Mouse (Mus musculus) heart, adult 9 months (tissue): Measurements from ENCODE around the gene Ttc39b.

Experiments used
- DNase-seq, 2 experiments: peaks; one replicate each; pipeline ENCODE4 v3.0.0; 2022; ENCODE audit warnings: low spot score in 2 of 2

The Ttc39b gene

GRCm38 (mm10) chr4:83317826-83318348 lies 6.2 kb downstream of the Ttc39b start:
- no peak for DNase-seq

DNA sequence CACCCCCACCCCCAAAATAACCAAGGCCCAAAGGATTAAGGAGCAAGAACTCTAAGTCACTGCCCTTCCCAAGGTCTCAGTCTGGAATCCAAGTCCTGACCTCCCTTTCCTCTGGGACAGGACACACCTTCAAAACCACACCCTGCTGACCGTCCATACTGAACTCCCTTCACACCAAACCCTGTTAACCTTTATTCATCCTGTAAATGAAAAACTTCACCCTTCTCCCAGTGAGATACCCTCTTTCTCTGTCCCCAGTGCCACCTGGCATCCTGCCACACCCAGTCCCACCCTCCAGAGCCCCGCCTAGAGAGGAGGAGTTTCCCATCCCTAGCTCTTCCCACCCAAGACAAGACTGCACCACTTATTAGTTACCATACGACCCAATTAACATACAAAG lies 7.3 kb downstream of the Ttc39b start:
- DNase-seq = no peak

DNA sequence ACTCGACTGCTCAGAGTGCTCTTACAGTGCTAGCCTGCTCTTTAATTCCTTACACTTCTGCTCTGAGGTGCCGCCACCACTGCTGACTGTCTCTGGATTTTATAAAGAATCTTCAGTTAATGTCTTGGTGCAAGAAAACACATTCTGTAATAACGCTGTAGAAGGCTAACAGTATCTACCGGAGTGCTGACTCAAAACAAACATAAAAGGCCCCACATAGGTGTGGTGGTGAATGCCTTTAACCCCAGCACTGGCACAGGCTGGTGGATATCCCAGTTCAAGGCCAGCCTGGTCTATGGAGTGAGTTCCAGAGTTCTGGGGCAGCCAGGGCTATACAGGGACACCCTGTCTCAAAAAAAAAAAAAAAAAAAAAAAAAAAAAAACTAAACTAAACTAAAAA lies 8.1 kb downstream of the Ttc39b start:
- DNase-seq = no peak

GRCm38 (mm10) chr4:83314922-83315881 lies 8.9 kb downstream of the Ttc39b start:
- DNase-seq = peak; percentile 53

DNA sequence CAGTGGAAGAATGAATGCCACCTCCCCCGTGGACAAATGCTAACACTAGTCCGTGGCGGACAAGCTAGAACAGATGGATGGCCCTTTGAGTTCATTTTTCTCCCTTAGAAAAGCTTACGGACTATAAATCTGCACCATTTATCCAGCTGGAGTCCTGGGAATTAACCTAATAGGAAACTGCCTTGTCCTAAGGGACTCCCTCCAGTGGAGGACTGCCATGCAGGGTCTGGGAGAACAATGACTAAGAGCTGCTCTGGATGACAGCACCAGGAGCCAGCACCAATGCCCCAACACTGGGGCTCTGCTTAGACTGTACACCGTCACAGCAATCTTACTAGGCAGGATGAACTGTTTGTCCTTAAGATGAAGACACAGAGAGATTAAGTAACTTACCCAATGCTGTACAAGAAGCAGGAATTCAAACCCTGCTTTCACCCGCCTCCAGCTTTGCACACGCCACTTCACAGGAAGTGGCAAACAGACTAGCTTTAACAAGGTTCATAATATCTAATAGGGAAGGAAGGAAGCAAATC lies 9.7 kb downstream of the Ttc39b start:
- no peak for DNase-seq

- DNase-seq = no peak
Measured at GRCm38 (mm10) chr4:83312336-83312735, 11.7 kb downstream of the Ttc39b start.

- no peak for DNase-seq
Measured at GRCm38 (mm10) chr4:83311481-83311880, 12.6 kb downstream of the Ttc39b start.

- no peak for DNase-seq
Measured at GRCm38 (mm10) chr4:83310990-83311389, 13.1 kb downstream of the Ttc39b start.

DNA sequence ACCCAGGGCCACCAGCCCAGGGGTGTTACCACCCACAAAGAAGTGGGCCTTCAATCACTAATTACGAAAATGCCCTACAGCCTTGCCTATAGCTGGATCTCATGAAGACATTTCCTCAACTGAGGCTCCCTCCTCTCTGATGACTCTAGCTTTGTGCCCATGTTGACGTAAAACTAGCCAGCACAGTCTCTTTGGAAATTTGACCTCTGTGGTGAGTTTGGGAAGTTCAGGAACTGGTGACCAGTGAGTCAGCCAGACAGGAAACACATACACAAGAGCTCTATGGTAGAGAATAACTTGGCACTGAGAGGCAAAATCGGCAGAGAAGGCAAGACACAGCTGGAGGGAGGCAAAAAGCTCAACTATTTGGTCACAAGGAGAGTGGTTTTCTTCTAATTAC lies 15.1 kb downstream of the Ttc39b start:
- DNase-seq = peak in 1 of 2 experiments; percentile 41

- peak in 1 of 2 experiments; percentile 47 for DNase-seq
Measured at GRCm38 (mm10) chr4:83307686-83308469, 16.2 kb downstream of the Ttc39b start.

GRCm38 (mm10) chr4:83306879-83307278 lies 17.2 kb downstream of the Ttc39b start:
- DNase-seq = no peak

- DNase-seq = no peak
Measured at GRCm38 (mm10) chr4:83305099-83305498, 19.0 kb downstream of the Ttc39b start.

DNA sequence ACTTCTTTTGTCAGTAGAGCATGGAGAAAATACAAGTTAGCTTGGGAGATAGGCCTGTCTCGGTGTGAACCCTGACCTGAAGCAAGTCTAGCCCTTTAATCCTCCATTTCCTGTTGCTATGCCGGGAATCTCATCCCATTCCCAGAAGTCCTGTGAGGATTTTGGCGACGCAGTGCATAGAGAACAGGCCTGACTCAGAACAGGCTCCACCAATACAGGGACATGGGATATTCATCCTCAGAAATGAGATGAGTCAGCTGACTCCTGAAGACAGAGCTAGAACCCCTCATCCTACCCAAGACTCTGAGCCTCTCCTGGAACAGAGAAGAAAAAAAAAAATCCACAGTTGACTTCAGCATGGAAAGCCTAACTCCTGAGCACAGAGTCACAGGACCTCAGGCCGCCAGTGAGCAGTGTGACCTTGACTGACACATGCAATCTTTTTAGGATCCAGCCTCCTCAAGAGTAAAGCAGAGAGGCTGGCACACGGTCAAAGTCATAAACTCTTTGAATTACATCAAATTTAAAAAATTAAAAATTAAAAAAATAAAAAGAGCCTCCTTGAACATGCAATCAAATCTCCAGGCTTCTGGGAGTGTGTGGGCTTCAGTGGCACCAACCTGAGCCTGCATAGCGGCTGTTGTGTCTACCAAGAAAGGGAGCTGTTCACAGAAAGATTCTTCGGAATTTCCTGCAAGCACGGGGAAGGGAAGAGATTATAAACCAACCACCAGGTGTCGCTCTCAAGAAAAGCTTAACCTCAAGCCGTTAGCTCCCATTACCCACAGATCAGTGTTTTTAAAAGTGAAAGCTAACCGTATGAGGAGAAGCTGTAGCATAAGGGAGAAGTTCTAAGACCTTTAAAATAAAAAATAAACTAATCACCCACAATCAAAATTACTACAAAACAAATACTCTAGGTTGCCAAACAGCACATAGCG lies 20.9 kb downstream of the Ttc39b start:
- DNase-seq = peak; percentile 71 to 83

DNA sequence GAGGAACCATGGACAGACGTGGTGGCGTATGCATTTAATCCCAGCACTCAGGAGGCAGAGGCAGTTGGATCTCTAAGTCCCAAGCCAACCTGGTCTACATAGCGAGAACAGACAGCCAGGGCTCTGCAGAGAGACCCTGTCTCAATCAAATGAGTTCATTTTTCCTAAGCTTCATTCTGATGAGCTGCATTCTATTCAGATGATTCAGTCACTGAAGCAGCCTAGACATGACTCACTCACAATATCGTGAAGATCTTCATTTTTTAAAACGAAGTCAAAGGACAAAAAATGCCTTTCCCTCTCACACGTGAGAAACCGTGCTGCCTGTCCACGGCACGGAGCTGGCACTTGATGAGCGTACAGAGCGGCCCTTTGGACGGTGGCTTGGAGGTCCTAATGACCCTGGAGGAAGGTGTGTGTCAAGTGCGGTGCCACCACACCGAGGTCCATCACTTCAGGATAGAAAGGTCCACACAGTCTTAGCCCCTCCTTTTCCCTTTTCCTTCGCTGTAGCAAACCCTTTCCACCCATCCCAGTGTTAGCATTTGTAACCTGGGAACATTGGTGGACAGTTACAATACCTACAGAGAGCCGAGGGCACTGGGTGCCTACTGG lies 21.8 kb downstream of the Ttc39b start:
- no peak for DNase-seq

- DNase-seq = no peak
Measured at GRCm38 (mm10) chr4:83301713-83302112, 22.3 kb downstream of the Ttc39b start.

- DNase-seq = no peak
Measured at GRCm38 (mm10) chr4:83284768-83285350, 39.2 kb downstream of the Ttc39b start.

- no peak for DNase-seq
Measured at GRCm38 (mm10) chr4:83283973-83284767, 39.9 kb downstream of the Ttc39b start.

DNA sequence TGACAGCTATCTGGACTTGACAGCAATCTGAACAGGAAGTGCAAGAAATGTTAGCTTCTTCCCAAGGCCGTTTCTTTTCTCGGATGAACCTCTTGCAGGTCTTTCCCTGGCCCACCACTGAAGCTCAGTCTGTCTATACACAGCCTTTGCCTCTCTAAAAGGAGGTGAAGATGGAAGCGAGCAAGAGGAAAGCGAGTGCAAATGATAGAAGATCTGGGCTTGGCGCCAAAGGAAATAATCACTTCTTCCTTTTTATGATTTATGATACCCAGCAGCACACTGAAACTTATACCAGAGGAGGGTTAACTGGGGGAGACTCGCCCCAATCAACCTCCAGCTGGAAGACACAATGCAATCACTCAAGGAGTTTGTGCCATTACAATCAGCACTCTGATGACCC lies 41.6 kb downstream of the Ttc39b start:
- no peak for DNase-seq

DNA sequence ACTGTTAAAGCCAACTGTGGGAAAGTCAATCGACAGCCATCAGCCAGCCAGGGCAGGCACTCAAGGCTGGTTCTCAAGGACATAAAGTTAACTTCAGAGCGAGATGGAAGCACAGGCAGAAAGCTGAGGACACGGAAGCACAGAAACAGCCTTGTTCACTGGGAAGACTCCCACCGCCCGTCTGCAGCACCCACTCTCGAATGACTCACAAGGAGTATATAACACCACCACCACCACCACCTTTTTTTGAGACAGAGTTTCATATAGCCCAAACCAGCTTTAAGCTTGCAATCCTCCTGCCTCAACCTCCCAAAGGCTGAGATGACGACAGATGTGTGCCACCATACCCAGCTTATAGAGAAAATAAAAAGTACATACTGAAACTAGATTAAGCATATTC lies 44.8 kb downstream of the Ttc39b start:
- no peak for DNase-seq
